Mouse (Mus musculus) lung, adult 2 months (tissue): ENCODE measurements around the gene Gm15056.

Experiments
- CTCF ChIP-seq: fragments of 200-500 bp; IDR thresholded peaks from 2 replicates; pipeline ENCODE4 v1.5.1; 2011; ENCODE audit warnings: mild to moderate bottlenecking, low read length, control low read depth; ENCODE audit not compliant: insufficient read depth
- POLR2A ChIP-seq: fragments of 200-500 bp; IDR thresholded peaks from 2 replicates; pipeline ENCODE4 v1.6.1; 2011; ENCODE audit warnings: low read depth, mild to moderate bottlenecking, control low read depth, low read length, borderline replicate concordance; ENCODE audit errors: extremely low read depth

- TF ChIP-seq CTCF (no peak), POLR2A (no peak)
Measured at GRCm38 (mm10) chr8:20944610-20945009, 42.2 kb upstream of the Gm15056 start, which contains the start of gene AY761185.
